Mouse (Mus musculus): ENCODE measurements around the gene Dok5. TPM values are rescaled to one million over a fixed set of nuclear protein-coding genes. Genes with fewer than 3 reads are reported as not detected.

Dok5 gene
- total RNA-seq (2022): 1 to 10 TPM in 3 of 4 experiments, under 1 TPM in 1; 0.86 to 2.9 (median 2.3) TPM

- peak; percentile 59 to 65 for DNase-seq (ENCODE audit: low spot score in 2 of 2)
Observed at GRCm38 (mm10) chr2:170731632-170732561, at the start of gene Dok5. TSS of gene Dok5 (plus strand) at chr2:170731807.

- DNase-seq (ENCODE audit: low spot score in 2 of 2): no peak
Observed at GRCm38 (mm10) chr2:170683385-170683784, 48.2 kb upstream of the Dok5 start.

- no peak for DNase-seq (ENCODE audit: low spot score in 2 of 2)
Observed at GRCm38 (mm10) chr2:170695071-170695936, 36.3 kb upstream of the Dok5 start.

GRCm38 (mm10) chr2:170695937-170696510 lies 35.6 kb upstream of the Dok5 start:
- DNase-seq (ENCODE audit: low spot score in 2 of 2): no peak

- DNase-seq (ENCODE audit: low spot score in 2 of 2): no peak
Observed at GRCm38 (mm10) chr2:170700471-170700870, 31.1 kb upstream of the Dok5 start.

- DNase-seq (ENCODE audit: low spot score in 2 of 2): no peak
Observed at GRCm38 (mm10) chr2:170706488-170706887, 25.1 kb upstream of the Dok5 start.

GRCm38 (mm10) chr2:170707672-170708071 lies 23.9 kb upstream of the Dok5 start:
- no peak for DNase-seq (ENCODE audit: low spot score in 2 of 2)

GRCm38 (mm10) chr2:170708901-170709300 lies 22.7 kb upstream of the Dok5 start:
- no peak for DNase-seq (ENCODE audit: low spot score in 2 of 2)

- DNase-seq (ENCODE audit: low spot score in 2 of 2): no peak
Observed at GRCm38 (mm10) chr2:170712658-170713285, 18.8 kb upstream of the Dok5 start.

GRCm38 (mm10) chr2:170720386-170720785 lies 11.2 kb upstream of the Dok5 start:
- no peak for DNase-seq (ENCODE audit: low spot score in 2 of 2)

GRCm38 (mm10) chr2:170724136-170724535 lies 7.5 kb upstream of the Dok5 start:
- no peak for DNase-seq (ENCODE audit: low spot score in 2 of 2)

GRCm38 (mm10) chr2:170724716-170725115 lies 6.9 kb upstream of the Dok5 start:
- DNase-seq (ENCODE audit: low spot score in 2 of 2): no peak

- DNase-seq (ENCODE audit: low spot score in 2 of 2): no peak
Observed at GRCm38 (mm10) chr2:170725796-170726195, 5.8 kb upstream of the Dok5 start.

GRCm38 (mm10) chr2:170726996-170727710 lies 4.5 kb upstream of the Dok5 start:
- DNase-seq (ENCODE audit: low spot score in 2 of 2): no peak

GRCm38 (mm10) chr2:170728864-170729263 lies 2.7 kb upstream of the Dok5 start:
- no peak for DNase-seq (ENCODE audit: low spot score in 2 of 2)

- DNase-seq (ENCODE audit: low spot score in 2 of 2): no peak
Observed at GRCm38 (mm10) chr2:170729661-170730060, 1.9 kb upstream of the Dok5 start.

- no peak for DNase-seq (ENCODE audit: low spot score in 2 of 2)
Observed at GRCm38 (mm10) chr2:170730136-170730535, 1.5 kb upstream of the Dok5 start.

GRCm38 (mm10) chr2:170730781-170731180 lies 826 bp upstream of the Dok5 start:
- no peak for DNase-seq (ENCODE audit: low spot score in 2 of 2)

- DNase-seq (ENCODE audit: low spot score in 2 of 2): no peak
Observed at GRCm38 (mm10) chr2:170731205-170731604, 402 bp upstream of the Dok5 start.

- DNase-seq (ENCODE audit: low spot score in 2 of 2): no peak
Observed at GRCm38 (mm10) chr2:170733671-170734070, 2.1 kb downstream of the Dok5 start.

- no peak for DNase-seq (ENCODE audit: low spot score in 2 of 2)
Observed at GRCm38 (mm10) chr2:170734446-170734845, 2.8 kb downstream of the Dok5 start.
